ENCODE assay signal across 9 mouse cellular contexts in the genomic region with DNA sequence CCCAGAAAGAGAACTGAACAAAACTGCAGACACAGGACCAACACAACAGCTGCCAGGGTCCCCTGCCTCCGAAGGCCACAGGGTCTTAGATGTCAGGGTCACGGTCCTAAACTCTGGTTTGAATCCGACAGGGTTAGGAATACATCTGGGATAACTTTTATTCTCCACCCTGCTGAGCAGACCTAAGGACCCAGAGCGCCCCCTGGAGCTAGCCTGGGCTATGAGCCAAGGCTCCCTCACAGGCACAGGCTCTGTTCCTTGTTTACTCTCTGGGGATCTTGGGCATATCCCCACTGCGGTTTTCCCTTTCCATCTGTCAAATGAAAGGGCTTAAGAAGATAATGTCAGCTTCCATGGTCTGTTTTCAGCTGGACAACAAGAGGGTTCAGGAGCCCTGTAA. TPM values are rescaled to one million over a fixed set of nuclear protein-coding genes. Genes with fewer than 3 reads are reported as not detected.
A peak's percentile ranks its signal among the peaks of the same experiment; 100 is the strongest.
DNase-seq lines count a peak whose midpoint lies in the region; ATAC-seq lines count a peak whose summit lies in the region.
"Had no signal": no experiment of that assay in that cellular context is flagged by ENCODE, and none has a peak within 500 bp of the region (broad histone marks: within the 10 kb centered on the region; RNA-seq: fewer than 3 reads in every experiment).

No protein-coding gene starts in this region.

- no peaks in the 10 kb centered on the region for H3K27me3 ChIP-seq in heart, embryonic 13.5 days (replicated peaks)
- H3K27me3 ChIP-seq: liver, embryonic 15.5 days had no signal

- peak; percentile 42 for DNase-seq in gastrocnemius, postnatal 10 days
- no peak for DNase-seq in gastrocnemius, adult 8-10 months (ENCODE audit: low spot score in 2 of 2)
- DNase-seq in right cerebral cortex, postnatal 14 days = peak; percentile 34
- no peak for DNase-seq in right cerebral cortex, postnatal 25 days
- DNase-seq in thymus, postnatal 14 days = peak; percentile 23
- DNase-seq in natural killer cell, adult 2 months (ENCODE audit: low spot score in 2 of 2) = no peak
- DNase-seq in Muller cell, postnatal 12 days (ENCODE audit: inconsistent ontology term) = no peak

- H3K9ac ChIP-seq in heart, embryonic 13.5 days = 0 out of 2 replicates have a peak overlapping the region, but pooled peaks have one; percentile 24
- H3K9ac ChIP-seq: liver, embryonic 15.5 days had no signal

- no peak for ATAC-seq in heart, embryonic 13.5 days (ENCODE audit: extremely low read depth, insufficient number of reproducible peaks, low FRiP score, low TSS enrichment)

- H3K9me3 ChIP-seq in heart, embryonic 13.5 days = no peaks in the 10 kb centered on the region
- H3K9me3 ChIP-seq: liver, embryonic 15.5 days had no signal

- H3K4me1 ChIP-seq in heart, embryonic 13.5 days = peaks cover 23% of the 10 kb centered on the region
- H3K4me1 ChIP-seq: liver, embryonic 15.5 days had no signal

- peak overlapping the region; percentile 21; the same call in 1 of the 2 replicates for H3K4me2 ChIP-seq in heart, embryonic 13.5 days
- H3K4me2 ChIP-seq: liver, embryonic 15.5 days had no signal

- no peaks in the 10 kb centered on the region for H3K36me3 ChIP-seq in heart, embryonic 13.5 days
- H3K36me3 ChIP-seq: liver, embryonic 15.5 days had no signal

- no peak overlapping the region for H3K27ac ChIP-seq in heart, embryonic 13.5 days (replicated peaks)
- H3K27ac ChIP-seq: liver, embryonic 15.5 days had no signal

- WGBS in heart, embryonic 13.5 days = 20% methylated on average over 5 of the region's 5 CpGs

- H3K4me3 ChIP-seq in heart, embryonic 13.5 days = no peak overlapping the region
- H3K4me3 ChIP-seq: liver, embryonic 15.5 days had no signal

RNA-seq across cellular contexts. Expression of a gene that starts 59.1 kb away (rescaled TPM):
- 10 to 100 TPM; 12.3 to 20.6 TPM for total RNA-seq in gastrocnemius, postnatal 10 days (2021)
- total RNA-seq in gastrocnemius, adult 8-10 months (2022) = 10 to 100 TPM in 1 of 4 experiments, 1 to 10 TPM in 3; 8.2 to 10.7 (median 9.1) TPM
- 83.7 and 90.0 TPM in 2 replicates for polyA plus RNA-seq in heart, embryonic 13.5 days (2015; fragmentation: Nextera tagmentation; extraction: Ambion mirVana)

Comparison
In these comparisons a context has a peak if more than half of its experiments do, and no peak if none do; other contexts are left out.
1. DNase-seq: peak in gastrocnemius, postnatal 10 days (single experiment), right cerebral cortex, postnatal 14 days (single experiment) and thymus, postnatal 14 days (single experiment); none in gastrocnemius, adult 8-10 months (0 of 2), right cerebral cortex, postnatal 25 days (single experiment), natural killer cell, adult 2 months (0 of 2) and Muller cell, postnatal 12 days (single experiment).